Mouse (Mus musculus) lung, postnatal 0 days (tissue): Measurements from ENCODE around the gene Pmpca.

ENCODE experiments used
- CTCF ChIP-seq: IDR thresholded peaks from 2 replicates; pipeline ENCODE4 v1.5.1; 2016; ENCODE audit warnings: antibody characterized with exemption, mild to moderate bottlenecking
- EP300 ChIP-seq: IDR thresholded peaks from 2 replicates; pipeline ENCODE4 v1.6.1; 2016; ENCODE audit warnings: antibody characterized with exemption, mild to moderate bottlenecking, control low read depth

DNA sequence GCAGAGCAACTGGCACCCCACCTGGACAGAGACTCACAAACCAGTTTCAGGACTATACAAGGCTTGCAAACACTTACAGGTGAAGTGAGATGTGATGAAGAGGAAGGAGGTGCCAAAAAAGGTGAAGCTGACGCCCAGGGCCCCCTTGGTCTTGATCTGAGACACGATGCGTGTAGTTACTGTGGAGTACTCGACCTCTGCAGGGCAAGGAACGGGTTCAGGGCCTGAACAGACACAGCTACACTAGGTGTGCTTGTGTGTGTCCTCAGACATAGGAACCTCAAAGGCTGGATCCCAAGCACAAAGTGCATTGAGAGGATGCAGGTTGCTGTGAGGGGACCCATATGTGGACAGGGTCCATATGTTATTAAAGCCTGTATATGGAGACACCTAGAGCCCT lies 11.2 kb downstream of the Pmpca start:
- TF ChIP-seq CTCF (no peak), EP300 (no peak)
